Mouse (Mus musculus) CD4-positive, CD25-positive, alpha-beta regulatory T cell (primary cell): ENCODE data around the gene Cdca8. TPM values are rescaled to one million over a fixed set of nuclear protein-coding genes. Genes with fewer than 3 reads are reported as not detected.

ENCODE experiments used
- polyA plus RNA-seq: library from polyadenylated mRNA; unstranded; fragments of 100-300 nt; shearing (Covaris generic); gene quantifications from one replicate; pipeline ENCODE4 v1.2.1, GENCODE M21; 2017

Gene Cdca8
- 6.8 TPM for polyA plus RNA-seq

DNA sequence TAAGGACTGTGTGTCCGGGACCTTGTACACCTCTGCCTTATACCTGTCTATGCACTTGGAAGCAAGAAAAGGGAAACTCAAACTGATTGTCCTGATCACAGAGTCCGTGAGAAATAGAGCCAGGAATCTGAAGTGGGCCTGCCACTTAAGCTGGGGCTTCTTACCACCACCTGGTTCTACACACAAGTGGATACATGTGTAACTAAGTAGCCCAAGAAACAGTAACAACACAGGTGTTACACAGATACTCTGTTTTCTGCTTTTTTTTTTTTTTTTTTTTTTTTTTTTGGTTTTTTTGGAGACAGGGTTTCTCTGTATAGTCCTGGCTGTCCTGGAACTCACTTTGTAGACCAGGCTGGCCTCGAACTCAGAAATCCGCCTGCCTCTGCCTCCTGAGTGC lies at the start of gene Cdca8:
Gene Cdca8 (minus strand): TSS at position 101 of the 400 bp plus-strand sequence.

DNA sequence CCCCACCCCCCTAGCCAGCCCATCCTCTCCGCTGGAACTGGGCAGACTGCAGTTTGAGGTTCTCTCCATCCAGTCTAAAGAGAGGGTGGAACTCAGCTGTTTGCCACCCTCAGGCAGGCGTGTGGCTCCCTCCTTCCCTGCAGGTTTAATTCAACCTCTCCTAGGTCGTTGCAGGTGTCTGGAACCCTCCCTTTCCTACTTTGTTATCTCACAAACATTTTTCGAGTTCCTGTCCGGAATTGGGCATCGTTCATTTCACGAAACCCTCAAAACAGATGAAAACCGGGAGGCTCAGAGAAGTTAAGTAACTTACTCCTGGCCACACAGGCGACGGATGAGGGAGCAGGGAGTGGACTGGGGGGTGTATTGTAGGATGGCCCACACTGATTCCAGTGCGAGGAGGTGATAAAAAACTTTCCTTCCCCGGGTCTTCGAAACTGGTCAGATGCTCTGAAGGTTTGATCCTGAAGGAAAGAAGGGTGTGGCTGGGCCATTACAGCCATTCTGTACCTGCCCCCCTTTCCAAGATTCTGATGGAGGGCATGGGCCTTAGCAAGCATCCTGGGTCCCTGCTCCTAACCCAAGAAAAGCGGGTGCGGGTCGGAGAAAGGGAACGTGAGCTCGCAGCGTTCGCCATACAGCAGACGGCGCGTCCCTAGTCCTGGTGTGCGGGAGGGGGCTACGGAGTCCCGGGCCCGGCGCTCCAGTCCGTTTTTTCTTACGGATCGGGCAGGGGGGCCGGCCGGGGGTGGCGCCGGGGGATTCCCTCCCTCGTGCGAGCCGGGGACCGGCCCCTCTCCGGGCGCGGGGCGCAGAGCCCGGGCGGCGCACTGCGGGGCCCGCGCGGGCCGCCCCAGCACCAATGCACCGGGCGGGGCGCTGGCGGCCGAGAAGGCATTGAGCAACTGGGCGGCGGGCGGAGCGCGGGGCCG lies 46.8 kb upstream of the Cdca8 start, which contains the start of gene Rspo1:
Gene Rspo1 (plus strand): TSS at position 760 of the 932 bp plus-strand sequence.

DNA sequence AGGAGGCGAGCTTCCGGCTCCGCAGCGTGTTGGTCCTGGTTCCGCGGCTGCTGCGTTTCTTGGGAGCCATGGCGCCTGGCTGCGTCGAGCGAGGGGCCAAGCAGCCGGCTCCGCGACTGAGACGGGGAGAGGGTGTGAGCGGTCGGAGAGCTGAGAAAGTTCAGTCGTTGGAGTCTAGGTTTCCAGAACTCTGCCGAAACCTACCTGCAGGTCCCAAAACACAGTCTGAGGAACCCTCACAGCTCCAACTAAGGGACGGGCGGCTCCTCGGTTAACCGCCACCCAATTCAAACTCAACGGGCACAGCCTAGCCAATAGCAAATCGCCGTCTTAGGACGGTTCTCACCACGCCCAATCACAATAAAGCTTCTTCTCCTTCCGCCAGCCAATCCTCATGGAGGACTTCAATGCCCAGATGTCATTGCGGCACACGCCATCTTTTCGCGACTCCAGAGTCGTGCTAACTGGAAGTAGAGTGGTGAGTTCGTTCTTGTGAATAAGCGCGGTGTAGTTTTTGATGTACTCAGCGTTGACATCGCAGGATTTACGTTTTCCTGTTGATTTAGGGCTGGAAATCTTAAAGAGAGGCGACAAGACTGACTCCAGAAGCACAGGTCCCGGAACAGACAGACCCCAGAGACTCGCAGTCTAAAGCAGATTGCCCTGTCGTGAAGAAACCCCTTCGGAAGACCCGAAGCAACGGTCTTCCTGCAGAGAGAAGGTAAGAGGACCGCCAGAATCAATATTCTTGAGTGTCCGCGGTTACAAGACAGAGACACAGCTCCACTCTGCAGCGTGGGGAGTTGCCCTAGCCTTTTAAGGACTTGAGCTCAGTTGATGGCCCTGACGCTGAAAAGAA lies 2.3 kb downstream of the Cdca8 start, which contains the start of gene 9930104L06Rik:
Gene 9930104L06Rik (plus strand): TSS at position 436 of the 859 bp plus-strand sequence.

DNA sequence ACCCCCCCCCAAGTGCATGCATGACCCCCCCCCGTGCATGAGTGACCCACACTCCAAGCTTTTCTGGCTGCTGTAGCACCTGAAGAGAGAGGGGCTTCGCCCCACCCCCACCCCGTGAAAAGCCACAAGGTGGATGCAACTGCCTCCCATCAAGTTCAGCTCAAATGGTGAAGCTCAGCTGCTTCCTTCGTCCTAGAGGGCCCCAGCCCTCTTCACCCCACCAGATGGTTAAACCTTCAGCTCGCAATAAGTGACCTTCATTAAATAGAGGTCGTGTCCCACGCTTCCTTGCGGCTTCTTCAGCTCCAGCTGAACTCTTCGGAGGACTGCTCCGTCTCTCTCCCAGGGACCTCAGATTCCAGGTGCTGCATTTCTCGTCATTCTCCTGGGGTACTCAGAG lies 58.5 kb downstream of the Cdca8 start, which contains the start of gene Epha10:
Gene Epha10 (plus strand): TSS at position 301 of the 400 bp plus-strand sequence.

Other genes with a start within 250 kb of the Cdca8 start
- gene Utp11, start 245.7 kb downstream of the Cdca8 start, polyA plus RNA-seq: 61.4 TPM
- gene Fhl3, start 238.6 kb downstream of the Cdca8 start, polyA plus RNA-seq: 0.84 TPM
- gene Sf3a3, start 224.5 kb downstream of the Cdca8 start, polyA plus RNA-seq: 133 TPM
- 124 TPM for gene Inpp5b, start 197.5 kb downstream of the Cdca8 start, polyA plus RNA-seq
- 17.9 TPM for gene Mtf1, start 137.2 kb downstream of the Cdca8 start, polyA plus RNA-seq
- 86.9 TPM for gene Yrdc, start 88.6 kb downstream of the Cdca8 start, polyA plus RNA-seq
- gene 1110065P20Rik, start 88.1 kb downstream of the Cdca8 start, polyA plus RNA-seq: 25.3 TPM
- 2.2 TPM for gene Maneal, start 77.1 kb downstream of the Cdca8 start, polyA plus RNA-seq
- gene Epha10, start 58.4 kb downstream of the Cdca8 start, polyA plus RNA-seq: 0.08 TPM
- 14.6 TPM for gene 9930104L06Rik, start 2.3 kb downstream of the Cdca8 start, polyA plus RNA-seq
- gene Rspo1, start 47.1 kb upstream of the Cdca8 start, polyA plus RNA-seq: not detected
- 87.9 TPM for gene Gnl2, start 77.3 kb upstream of the Cdca8 start, polyA plus RNA-seq
- gene Dnali1, start 126.4 kb upstream of the Cdca8 start, polyA plus RNA-seq: not detected
- gene Snip1, start 127.4 kb upstream of the Cdca8 start, polyA plus RNA-seq: 40.0 TPM
- gene Meaf6, start 145.8 kb upstream of the Cdca8 start, polyA plus RNA-seq: 51.2 TPM
- 23.0 TPM for gene Zc3h12a, start 188.5 kb upstream of the Cdca8 start, polyA plus RNA-seq